ENCODE assay signal across 8 mouse cellular contexts in genomic region chr15:85581563-85582064, GRCm38 (mm10). TPM values are rescaled to one million over a fixed set of nuclear protein-coding genes. Genes with fewer than 3 reads are reported as not detected.
DNase-seq lines count a peak whose midpoint lies in the region; ATAC-seq and TF ChIP-seq lines count a peak whose summit lies in the region.

No protein-coding gene starts in this region.

- H3K4me1 ChIP-seq in E14TG2a.4 (replicated peaks; ENCODE audit: low read depth, low read length), result peaks cover 39% of the 10 kb centered on the region
- peaks cover 18% of the 10 kb centered on the region for H3K4me1 ChIP-seq in hindbrain, embryonic 11.5 days (replicated peaks; ENCODE audit: control insufficient read depth, insufficient read depth, low read length)
- peaks cover 5% of the 10 kb centered on the region; the same call in 1 of the 2 replicates for H3K4me1 ChIP-seq in lung, postnatal 0 days (ENCODE audit: insufficient read depth, low read depth, low read length)

- TF ChIP-seq EP300 in lung, postnatal 0 days (IDR thresholded peaks at IDR 0.05), result no peak

- no peaks in the 10 kb centered on the region for H3K36me3 ChIP-seq in E14TG2a.4 (ENCODE audit: insufficient read depth, low read length)
- H3K36me3 ChIP-seq in hindbrain, embryonic 11.5 days (ENCODE audit: control insufficient read depth, insufficient read depth, low read length), result no peaks in the 10 kb centered on the region
- H3K36me3 ChIP-seq in lung, postnatal 0 days (ENCODE audit: insufficient read depth, low read length), result no peaks in the 10 kb centered on the region

- H3K9me3 ChIP-seq in E14TG2a.4 (ENCODE audit: low read length), result no peaks in the 10 kb centered on the region
- no peaks in the 10 kb centered on the region for H3K9me3 ChIP-seq in hindbrain, embryonic 11.5 days (ENCODE audit: control insufficient read depth, low read length)
- H3K9me3 ChIP-seq in lung, postnatal 0 days (ENCODE audit: low read length), result no peaks in the 10 kb centered on the region

- peak; percentile 26 for DNase-seq in embryo, embryonic 10.5 days (ENCODE audit: low spot score)
- no peak for DNase-seq in embryo, embryonic 9.5 days (ENCODE audit: extremely low spot score)
- peak; percentile 58 for DNase-seq in hindbrain, embryonic 11.5 days (ENCODE audit: low spot score)
- peak; percentile 44 for DNase-seq in lung, postnatal 0 days (ENCODE audit: low spot score)
- DNase-seq in spleen, postnatal 14 days (ENCODE audit: low spot score in 2 of 2), result no peak
- no peak for DNase-seq in thymus, postnatal 4 days

- no peak for ATAC-seq in hindbrain, embryonic 11.5 days (ENCODE audit: low FRiP score)
- ATAC-seq in lung, postnatal 0 days, result peak; percentile 25
- ATAC-seq in granulocyte monocyte progenitor cell, adult 5-6 weeks (replicated peaks; ENCODE audit: poor library complexity, severe bottlenecking), result no peak

- peak overlapping the region; percentile 78 for H3K4me3 ChIP-seq in E14TG2a.4 (replicated peaks; ENCODE audit: low read length)
- H3K4me3 ChIP-seq in hindbrain, embryonic 11.5 days (ENCODE audit: low read depth, low read length), result peak overlapping the region; percentile 75
- peak overlapping the region; percentile 56 for H3K4me3 ChIP-seq in lung, postnatal 0 days (ENCODE audit: low read depth, low read length)

- H3K27ac ChIP-seq in hindbrain, embryonic 11.5 days (ENCODE audit: low read depth, low read length), result peak overlapping the region; percentile 82
- 0 out of 2 replicates have a peak overlapping the region, but pooled peaks have one; percentile 76 for H3K27ac ChIP-seq in lung, postnatal 0 days (ENCODE audit: low read length)

- H3K9ac ChIP-seq in hindbrain, embryonic 11.5 days (ENCODE audit: low read depth, low read length), result peak overlapping the region; percentile 86
- H3K9ac ChIP-seq in lung, postnatal 0 days (replicated peaks; ENCODE audit: low read depth), result peak overlapping the region; percentile 29; the same call in 1 of the 2 replicates

- no peak for TF ChIP-seq CTCF in E14TG2a.4 (conservative IDR thresholded peaks at IDR 0.05; ENCODE audit: low read length)
- no peak for TF ChIP-seq CTCF in lung, postnatal 0 days (IDR thresholded peaks at IDR 0.05)

- peak overlapping the region; percentile 95 for H3K4me2 ChIP-seq in hindbrain, embryonic 11.5 days (replicated peaks; ENCODE audit: low read depth, low read length)
- peak overlapping the region; percentile 86 for H3K4me2 ChIP-seq in lung, postnatal 0 days (replicated peaks; ENCODE audit: low read depth, low read length)

- peaks cover 88% of the 10 kb centered on the region for H3K27me3 ChIP-seq in E14TG2a.4 (ENCODE audit: insufficient read depth, low read length)
- H3K27me3 ChIP-seq in hindbrain, embryonic 11.5 days (ENCODE audit: control insufficient read depth, insufficient read depth, low read length), result peaks cover 61% of the 10 kb centered on the region
- peaks cover 65% of the 10 kb centered on the region for H3K27me3 ChIP-seq in lung, postnatal 0 days (replicated peaks; ENCODE audit: insufficient read depth, low read length)

- WGBS in hindbrain, embryonic 11.5 days, result under 1% methylated on average over 48 of the region's 67 CpGs
- WGBS in lung, postnatal 0 days, result 0% methylated on average over 18 of the region's 67 CpGs

RNA-seq across cellular contexts. Expression of gene Wnt7b, which starts 0.7 kb away (rescaled TPM):
- 61.6 and 79.7 TPM in 2 replicates for polyA plus RNA-seq in hindbrain, embryonic 11.5 days (2014; fragmentation: Nextera tagmentation; extraction: Ambion mirVana)
- 11.3 and 14.9 TPM in 2 replicates for polyA plus RNA-seq in lung, postnatal 0 days (2015; fragmentation: Nextera tagmentation; extraction: Ambion mirVana)
- not detected in 2 replicates for total RNA-seq in granulocyte monocyte progenitor cell, adult 5-6 weeks (2014; fragmentation: Nextera tagmentation)
- total RNA-seq in granulocyte monocyte progenitor cell, adult 5-6 weeks (2017), result not detected in 2 replicates

Comparison
In these comparisons a context has a peak if more than half of its experiments do, and no peak if none do; other contexts are left out.
1. DNase-seq: peak in embryo, embryonic 10.5 days (single experiment), hindbrain, embryonic 11.5 days (single experiment) and lung, postnatal 0 days (single experiment); none in embryo, embryonic 9.5 days (single experiment), spleen, postnatal 14 days (0 of 2) and thymus, postnatal 4 days (single experiment).
2. Peak in every context shown above with its lines, with median percentiles within 50 percentile points of each other: H3K4me3 ChIP-seq.